In the genomic region with DNA sequence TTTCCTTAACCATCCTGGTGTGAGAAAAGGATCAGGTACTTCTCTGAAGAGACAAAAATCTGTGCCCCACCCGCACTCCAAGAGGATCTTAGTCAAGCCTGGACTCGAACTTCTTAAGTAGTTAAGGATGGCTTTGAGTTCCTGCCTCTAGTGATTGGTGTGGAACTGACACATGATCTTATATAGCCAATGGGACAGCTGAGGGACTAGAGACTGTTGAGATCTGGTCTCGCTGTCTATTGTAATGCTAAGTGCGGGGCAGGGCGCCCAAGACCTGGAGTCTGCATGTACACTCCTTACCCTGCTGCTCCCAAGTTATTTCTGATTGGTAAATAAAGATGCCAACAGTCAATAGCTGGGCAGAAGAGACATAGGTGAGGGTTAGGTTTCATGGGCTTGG, we compare ENCODE assay signal across 12 mouse cellular contexts.
"Had no signal": no experiment of that assay in that cellular context is flagged by ENCODE, and none has a peak within 500 bp of the region (broad histone marks: within the 10 kb centered on the region; RNA-seq: fewer than 3 reads in every experiment).

No protein-coding gene starts in this region.

- DNase-seq: lung, embryonic 14.5 days; lung, postnatal 10 days; lung, postnatal 4 days; midbrain, embryonic 14.5 days; retina, postnatal 1 day; right cerebral cortex, adult 18-20 months; right cerebral cortex, postnatal 25 days; right cerebral cortex, postnatal 4 days; spleen, adult 18-20 months; thymus, adult 18-20 months; thymus, postnatal 14 days; thymus, postnatal 36 days had no signal
